Mouse (Mus musculus) left cerebral cortex, postnatal 10 days (tissue): ENCODE measurements around the gene Ubxn2a. TPM values are rescaled to one million over a fixed set of nuclear protein-coding genes. Genes with fewer than 3 reads are reported as not detected.
A peak's percentile ranks its signal among the peaks of the same experiment; 100 is the strongest.
"Not testable (repeated sequence)": the region's sequence is repeated elsewhere in the genome, so short reads cannot be mapped to it uniquely, and the experiment has no call there.

ENCODE experiments used
- DNase-seq, 2 experiments: peaks; one replicate each; pipeline ENCODE4 v3.0.0; 2021 to 2022; ENCODE audit warnings: low spot score in 2 of 2, mixed read lengths in 1 of 2; ENCODE audit errors: extremely low spot score in 1 of 2
- intact Hi-C: fragments of 180-260 bp; cut with DNase I; formaldehyde crosslinking; loops from one replicate; pipeline ENCODE4 v1.15.1; 2025
- total RNA-seq, 2 experiments: library from RNA; stranded (reverse); gene quantifications; 2 replicates each; pipeline ENCODE4 v1.2.3; 2021

Gene Ubxn2a
- total RNA-seq, result 10 to 100 TPM; 44.9 to 47.2 TPM

DNA sequence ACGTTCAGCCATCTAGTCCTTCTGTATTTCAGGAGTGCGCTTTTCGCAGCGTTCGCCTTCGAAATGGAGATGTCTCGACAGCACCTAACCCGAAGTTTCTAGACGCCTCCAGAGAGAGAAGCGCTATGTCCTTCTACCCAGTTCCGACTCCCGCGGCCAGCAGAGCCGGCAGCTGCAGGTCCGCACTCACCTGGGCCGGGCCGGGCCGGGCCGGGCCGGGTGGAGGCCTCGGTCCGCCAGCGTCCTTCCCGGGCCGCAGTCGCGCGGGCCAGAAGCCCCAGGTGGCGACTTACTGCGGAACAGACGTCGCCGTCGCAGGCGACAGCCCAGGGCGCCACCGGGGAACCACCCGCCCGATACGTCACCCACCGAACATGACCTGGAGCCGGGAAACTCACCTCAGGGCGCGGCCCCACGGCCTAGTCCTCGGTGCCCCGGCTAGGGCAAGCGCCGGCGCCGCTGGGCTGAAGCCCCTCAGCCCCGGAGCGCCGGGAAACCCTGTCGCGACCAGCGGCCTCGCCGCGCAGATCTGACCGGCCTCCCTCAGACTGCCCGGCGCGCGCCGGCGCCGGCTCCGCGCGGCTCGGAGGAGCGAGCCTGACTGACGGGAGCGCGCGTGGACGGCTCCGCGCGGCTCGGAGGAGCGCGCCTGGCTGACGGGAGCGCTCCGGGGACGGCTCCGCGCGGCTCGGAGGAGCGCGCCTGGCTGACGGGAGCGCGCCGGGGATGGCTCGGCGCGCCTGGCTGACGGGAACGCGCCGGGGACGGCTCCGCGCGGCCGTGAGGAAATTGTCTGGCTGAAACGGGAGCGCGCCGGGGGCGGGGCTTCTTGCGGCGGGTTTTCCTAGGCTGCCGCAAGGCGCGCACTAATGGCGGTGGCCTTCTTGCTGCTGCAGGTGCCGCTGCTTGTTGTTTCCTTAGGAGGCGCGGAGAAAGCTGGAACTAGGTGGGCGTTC lies at the start of gene Ubxn2a:
Gene Ubxn2a, minus strand, starts transcription at position 755 of the 956 bp plus-strand sequence.
- intact Hi-C loops, result no loop called here
- DNase-seq, result peak; percentile 90 to 98

DNA sequence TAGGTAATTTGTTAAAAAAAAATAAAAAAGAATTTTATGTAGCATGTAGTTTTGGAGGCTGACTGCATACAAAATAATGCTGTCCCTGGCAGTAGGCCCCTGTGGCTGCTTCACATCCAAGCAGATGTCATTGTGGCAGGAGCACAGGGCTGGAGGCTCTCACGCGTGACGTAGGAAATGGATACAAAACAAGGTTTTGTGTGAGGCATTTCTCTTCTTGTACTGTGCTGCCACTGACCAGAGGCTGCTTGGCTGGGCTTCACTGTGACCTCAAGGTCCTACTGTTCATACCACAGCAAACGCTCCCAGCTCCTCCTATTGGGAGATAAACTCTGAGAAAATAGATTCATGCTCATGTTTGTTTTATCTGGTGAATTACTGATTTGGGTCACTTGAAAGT lies 45.7 kb upstream of the Ubxn2a start:
- intact Hi-C loops, result no loop called here
- DNase-seq, result no peak

DNA sequence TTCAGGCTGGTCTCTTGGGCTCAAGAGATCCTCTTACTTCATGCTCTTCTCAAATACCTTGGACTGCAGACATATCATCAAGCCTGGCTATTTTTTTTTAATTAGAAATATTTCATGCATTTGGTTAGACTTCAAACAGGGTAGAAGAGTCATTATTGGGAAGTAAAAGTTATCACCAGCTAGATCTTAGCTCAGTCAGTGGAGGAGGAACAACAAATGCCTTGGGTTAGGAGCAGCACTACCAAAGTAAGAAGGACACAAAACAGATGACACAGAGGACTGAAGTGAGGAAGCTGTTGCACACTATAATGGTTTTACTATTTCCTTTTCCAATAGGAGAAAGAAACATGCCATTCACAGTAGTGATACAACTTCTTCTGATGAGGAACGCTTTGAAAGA lies 44.8 kb upstream of the Ubxn2a start:
- no peak for DNase-seq
- intact Hi-C loops, result no loop called here

DNA sequence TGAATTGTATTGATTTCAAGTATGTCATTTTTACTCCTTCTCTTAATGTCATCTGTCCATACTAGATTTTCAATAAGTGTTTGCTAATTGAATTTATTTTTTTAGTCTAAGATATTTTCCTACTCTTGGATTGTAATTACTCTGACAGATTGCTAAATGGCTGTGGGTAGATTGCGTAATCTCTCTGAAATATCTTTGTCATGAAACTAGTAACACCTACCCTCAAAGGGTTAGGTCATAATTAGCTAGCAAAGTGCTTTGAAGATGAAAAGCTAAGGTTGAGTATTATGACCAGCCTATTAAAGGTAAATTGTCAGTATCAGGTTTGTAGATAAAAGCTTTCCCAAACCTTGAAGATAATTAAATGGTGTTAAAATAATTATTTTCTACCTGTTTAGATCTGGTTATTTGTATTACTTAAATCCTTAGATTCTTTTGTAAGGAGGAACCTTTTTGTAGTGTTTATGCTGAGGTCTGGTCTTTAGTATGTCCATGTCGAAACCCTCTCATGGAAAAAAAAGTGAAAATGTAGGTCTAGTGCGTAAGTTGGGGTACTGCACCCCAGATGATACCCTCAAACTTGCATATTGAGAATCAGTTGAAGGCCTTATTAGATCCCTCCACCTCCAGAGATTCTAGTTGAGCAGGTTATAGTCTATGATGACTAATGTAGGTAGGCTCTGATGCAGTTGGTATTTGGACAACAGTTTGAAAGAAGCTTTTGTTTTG lies 23.5 kb upstream of the Ubxn2a start:
- no peak for DNase-seq
- intact Hi-C loops, result no loop called here

DNA sequence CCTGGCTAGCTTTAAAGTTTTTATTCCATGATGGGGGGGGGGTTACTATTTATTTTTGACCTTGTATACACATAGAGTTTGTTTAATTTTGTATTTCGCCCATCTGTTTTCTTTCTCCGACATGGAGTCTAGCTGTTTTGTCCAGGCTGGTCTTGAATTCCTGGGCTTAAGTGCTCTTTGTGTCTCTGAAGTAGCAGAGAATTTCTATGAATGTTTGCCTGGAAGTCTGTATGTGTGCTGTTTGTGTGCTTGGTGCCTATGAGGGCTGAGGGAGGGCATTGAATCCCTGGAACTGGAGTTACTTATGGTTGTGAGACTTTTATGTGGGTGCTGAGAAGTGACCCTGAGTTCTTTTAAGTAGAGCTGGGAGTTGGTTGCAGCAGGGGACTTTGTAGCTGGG lies 20.7 kb upstream of the Ubxn2a start:
- no peak for DNase-seq
- intact Hi-C loops, result no loop called here

DNA sequence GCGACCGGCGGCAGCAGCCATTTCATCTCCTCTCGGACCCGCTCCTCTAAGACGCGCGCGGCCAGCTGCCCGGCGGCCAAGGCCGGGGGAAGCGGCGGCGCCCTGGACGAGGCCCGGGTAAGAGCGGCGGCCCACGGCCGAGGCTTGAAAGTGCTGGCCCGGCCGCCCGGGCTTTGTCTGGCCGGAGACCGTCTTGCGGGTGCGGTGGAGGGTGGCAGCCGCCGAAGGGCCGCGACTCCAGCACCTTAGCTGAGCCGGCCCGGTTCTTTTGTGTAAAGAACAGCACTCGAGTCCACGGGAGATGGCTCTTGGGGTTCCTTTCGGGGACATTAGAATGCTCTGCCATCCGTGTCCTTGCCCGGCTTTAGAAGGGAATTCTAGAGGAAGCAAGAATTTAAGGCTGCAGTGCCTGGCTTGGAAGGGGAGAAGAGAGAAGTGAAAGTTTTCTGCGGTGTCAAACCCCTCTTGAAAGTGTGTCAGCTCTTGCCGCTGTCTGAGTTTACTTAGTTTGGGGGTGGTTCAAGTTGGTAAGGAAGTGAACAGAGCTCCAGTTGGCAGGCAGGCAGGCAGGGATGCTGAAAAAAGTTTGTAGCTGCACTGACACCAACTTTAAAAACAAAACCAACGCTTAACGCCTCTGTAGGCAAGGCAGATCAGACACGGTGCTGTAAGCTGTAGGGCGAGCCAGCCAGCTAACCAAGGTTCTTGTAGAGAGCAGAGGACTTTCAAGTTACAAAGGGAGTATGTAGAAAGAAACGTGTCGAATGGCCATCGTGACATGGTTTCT lies 10.5 kb upstream of the Ubxn2a start:
- intact Hi-C loops, result loop anchor here (5.0 kb wide), 1 partner anchor 76 kb away; the partner anchor contains the start of genes Fkbp1b and Wdcp
- peak; percentile 50 to 67 for DNase-seq

DNA sequence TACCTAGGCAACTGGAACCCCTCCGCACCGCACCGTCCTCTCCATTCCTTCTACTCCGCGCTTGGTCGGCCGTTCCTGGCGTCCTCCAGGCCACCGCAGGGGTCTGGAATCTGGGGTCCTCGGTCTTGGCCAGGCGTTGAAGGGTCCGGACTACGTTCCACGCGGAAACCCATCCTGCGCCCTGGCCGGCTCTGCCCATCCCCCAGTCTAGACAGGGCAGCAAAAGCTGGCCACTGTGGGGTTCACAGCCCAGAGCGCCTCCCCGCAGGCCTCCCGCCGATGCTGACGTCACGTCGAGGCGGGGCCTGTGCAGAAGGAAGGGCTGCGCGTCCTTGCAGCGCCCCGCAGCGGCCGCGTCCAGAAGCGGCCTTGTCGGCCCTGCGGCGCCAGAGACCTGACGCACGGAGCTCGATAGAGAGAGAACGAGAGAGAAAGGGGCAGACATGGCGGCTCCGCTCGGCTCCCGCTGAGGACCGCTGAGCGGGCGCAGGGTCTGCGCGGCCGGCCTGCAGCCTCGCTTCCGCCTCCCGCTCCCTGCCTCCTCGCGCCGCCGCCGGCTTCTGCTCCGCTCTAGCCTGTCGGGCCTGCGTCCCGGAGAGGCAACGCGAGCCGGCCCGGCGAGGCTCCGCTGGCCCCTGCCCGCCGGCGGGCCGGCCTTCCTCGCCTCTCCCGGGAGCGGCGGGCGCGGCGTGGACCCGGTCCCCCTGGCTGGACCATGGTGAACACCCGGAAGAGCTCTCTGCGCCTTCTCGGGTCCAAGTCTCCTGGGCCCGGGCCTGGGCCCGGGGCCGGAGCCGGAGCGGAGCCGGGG lies 9.7 kb upstream of the Ubxn2a start, which contains the start of gene Atad2b:
Gene Atad2b, plus strand, starts transcription at position 360 of the 811 bp plus-strand sequence.
- peak; percentile 93 to 98 for DNase-seq
- intact Hi-C loops, result loop anchor here (5.0 kb wide), 1 partner anchor 75 kb away; the partner anchor contains the start of genes Fkbp1b and Wdcp

DNA sequence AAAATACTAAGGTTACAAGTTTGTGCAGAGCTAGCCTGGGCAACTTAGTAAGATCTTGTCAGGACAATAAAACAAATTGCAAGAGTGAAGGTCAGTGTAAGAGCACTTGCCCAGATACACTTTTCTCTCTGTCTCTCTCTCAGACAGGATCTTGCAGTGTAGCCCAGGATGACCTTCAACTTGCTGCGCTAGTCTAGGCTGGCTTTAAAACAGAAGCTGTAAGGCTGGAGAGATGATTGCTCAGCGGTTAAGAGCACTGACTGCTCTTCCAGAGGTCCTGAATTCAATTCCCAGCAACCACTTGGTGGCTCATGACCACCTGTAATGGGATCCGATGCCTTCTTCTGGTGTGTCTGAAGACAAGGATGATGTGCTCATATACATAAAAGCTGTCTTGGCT lies 7.4 kb upstream of the Ubxn2a start:
- intact Hi-C loops, result loop anchor here (5.0 kb wide), 1 partner anchor 73 kb away; the partner anchor contains the start of genes Fkbp1b and Wdcp
- DNase-seq, result no peak

DNA sequence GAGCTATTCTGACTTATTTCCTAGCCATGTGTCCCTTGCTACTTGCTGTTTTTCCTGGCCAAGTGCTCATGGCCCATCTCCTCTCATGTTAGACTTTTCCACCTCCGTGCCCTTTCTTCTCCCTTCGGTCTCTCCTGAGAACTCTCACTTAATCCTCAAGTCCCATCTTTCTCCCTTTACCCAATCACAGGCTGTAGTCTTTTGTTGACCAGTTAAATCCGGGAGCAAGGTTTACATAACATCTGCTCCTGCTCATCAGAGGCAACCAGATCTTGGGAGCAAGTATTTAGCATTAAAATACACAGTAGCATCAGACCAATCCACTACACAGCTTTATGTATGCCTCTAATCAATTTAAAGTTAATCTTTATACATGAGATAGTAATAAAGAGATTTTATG lies 6.9 kb upstream of the Ubxn2a start:
- DNase-seq, result no peak
- intact Hi-C loops, result no loop called here

DNA sequence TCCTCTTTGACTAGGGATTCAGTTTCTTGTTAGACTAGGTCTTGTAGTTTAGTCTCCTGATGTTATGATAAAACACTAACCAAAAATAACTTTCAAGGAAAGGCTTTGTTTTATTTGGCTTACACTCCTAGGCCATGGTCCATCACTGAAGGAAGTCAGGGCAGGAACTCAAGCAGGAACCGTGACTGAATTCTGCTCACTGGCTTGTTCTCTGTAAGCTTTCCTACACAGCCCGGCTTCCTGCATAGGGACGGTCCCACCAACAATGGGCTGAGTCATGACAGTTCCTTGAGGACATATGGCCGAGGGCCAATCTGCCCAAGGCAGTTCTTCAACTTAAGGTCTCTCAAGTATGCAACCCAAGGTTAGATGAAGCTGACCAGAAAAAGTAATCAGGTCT lies 4.2 kb upstream of the Ubxn2a start:
- intact Hi-C loops, result no loop called here
- peak in 1 of 2 experiments; percentile 33 for DNase-seq

DNA sequence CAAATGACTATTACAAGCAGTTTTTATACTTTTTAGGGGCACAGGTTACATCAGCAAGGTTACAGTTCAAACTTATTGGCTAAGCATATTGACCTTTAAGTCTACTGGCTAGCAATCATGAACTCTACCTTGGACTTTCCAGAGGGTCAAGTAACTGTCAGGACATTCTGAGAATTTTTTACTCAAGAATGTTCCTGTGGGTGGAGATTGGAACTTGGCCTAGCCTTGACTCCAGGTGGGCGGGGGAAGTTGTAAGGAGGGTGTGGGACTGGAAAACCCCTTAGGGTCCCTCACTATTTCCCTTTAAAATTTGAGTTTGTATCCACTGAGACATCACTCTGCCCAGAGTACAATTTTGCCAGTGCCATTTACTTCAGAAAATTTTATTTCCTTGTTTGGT lies 3.0 kb upstream of the Ubxn2a start:
- DNase-seq, intact Hi-C loops: not testable (repeated sequence)

DNA sequence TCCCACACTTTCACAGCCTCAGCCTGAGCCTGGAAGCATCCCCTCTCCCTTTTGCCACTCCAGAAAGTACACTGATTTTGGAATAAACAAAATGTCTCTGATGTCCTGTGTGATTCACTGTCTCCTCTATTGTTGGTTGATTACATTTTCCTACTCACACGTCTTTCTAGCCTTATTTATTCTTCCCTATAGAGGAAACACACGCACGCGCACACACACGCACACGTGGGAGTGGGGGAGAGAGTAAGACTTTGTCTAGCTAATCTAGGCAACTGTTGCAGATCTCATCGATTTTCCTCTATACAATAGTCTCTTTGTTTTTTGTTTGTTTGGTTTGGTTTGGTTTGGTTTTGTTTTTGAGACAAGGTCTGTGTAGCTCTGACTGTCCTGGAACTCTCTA lies 886 bp upstream of the Ubxn2a start:
- intact Hi-C loops, result no loop called here

DNA sequence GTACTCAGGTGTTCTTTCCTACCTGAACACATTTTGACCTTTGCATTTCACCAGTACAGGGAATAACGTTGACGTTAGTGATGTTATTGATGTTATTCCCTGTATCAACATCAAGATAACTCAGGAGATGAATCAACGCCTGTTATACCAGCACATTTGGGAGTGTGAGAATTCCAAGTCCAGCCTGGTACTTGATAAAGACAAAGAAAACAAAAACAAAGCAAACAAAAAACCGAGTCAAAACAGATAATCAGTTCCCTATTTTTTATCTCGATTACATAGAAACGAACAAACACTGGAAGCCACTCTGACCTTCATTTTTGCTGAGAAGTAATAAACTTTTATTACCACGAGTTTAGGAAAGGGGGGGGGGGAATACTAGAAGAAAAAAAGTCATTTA lies 1.0 kb downstream of the Ubxn2a start:
- no peak for DNase-seq
- intact Hi-C loops, result no loop called here

More for the DNA sequence above, 886 bp upstream of the Ubxn2a start:
- no peak for DNase-seq

DNA sequence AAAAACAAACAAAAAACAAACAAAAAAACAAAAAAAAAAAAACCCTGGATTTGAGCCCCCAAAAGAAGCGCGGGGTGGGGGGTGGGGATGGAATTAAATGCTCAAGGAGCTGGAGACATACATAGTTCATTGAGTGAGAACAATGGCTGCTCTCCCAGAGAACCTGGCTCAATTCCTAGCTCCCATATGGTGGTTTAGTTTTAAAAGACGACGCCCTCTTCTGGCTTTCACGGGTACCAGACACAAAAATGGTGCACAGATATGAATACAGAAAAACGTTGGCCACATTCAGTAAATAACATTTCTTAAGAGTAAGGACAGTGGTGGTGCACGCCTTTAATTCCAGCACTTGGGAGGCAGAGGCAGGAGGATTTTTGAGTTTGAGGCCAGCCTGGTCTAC lies 1.6 kb downstream of the Ubxn2a start:
- intact Hi-C loops, result no loop called here
- DNase-seq, result no peak

DNA sequence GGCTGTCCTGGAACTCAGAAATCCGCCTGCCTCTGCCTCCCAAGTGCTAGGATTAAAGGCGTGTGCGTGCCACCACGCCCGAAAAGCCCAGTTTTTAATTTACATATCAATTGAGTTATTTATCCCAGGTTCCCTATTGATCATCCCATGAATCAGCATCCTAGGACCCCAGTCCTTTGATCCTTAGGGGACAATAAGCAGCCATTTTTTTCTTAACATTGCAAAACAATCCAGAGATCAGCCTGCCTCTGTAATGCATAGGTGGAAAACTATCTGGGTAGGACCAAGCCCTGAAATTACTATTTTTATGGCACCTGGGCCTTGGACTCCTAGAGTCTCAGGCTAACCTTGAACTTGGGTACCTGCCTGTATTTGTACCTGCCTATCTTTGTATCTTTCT lies 9.5 kb downstream of the Ubxn2a start:
- no peak for DNase-seq
- intact Hi-C loops, result no loop called here

DNA sequence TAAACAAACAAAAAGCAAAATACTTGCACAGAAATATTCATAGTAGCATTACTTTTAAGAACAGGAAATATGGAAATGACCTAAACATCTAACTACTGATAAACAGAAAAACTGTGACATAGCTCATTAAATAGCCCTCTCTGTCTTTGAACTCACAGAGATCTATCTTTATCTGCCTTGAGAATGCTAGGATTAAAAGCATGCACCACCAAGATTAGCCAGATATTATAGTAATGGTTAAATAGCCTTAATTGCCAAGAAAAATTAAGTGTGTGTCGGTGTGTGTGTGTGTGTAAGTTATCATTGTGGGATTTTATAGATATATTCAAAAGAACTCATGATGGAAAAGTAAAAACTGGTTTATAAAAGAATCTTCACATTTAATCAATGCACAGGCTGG lies 17.6 kb downstream of the Ubxn2a start:
- intact Hi-C loops, result no loop called here
- no peak for DNase-seq

DNA sequence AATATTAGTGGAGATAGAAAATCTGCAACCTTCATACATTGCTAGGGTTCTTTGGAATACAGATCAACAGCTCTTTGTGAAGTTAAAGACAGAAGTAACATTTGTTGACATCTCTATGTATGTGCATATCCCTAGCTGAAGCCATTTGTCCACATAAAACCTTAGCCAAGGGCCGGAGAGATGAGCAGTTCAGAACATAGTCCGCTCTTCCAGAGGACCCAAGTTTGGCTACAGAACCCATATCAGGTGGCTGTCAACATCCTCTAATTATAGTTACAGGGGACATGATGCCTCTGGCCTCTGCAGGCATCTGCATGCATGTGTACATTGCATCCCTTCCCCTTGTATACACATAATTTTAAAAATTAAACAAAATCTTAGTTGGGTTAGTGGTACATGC lies 18.3 kb downstream of the Ubxn2a start:
- no peak for DNase-seq
- intact Hi-C loops, result no loop called here

DNA sequence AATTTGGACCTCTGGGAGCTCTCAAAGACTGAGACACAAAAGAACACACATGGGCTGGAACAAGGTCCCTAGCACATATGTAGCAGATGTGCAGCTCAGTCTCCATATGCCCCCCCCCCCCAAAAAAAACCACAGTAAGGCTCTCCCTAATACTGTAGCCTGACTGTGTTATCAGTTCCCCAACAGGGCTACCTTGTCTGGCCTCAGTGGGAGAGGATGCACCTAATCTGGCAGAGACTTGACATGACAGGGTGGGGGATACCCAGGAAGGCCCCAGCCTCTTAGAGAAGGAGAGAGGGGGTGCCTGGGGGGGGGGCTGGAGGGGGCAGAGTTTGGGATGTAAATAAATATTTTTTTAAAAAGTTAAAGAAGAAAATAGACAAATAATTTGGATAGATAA lies 18.8 kb downstream of the Ubxn2a start:
- intact Hi-C loops, result no loop called here
- no peak for DNase-seq
